Mouse (Mus musculus) gastrocnemius, adult 8-10 months (tissue): Measurements from ENCODE around the gene Nfx1. TPM values are rescaled to one million over a fixed set of nuclear protein-coding genes. Genes with fewer than 3 reads are reported as not detected.

Experiments used
- DNase-seq, 2 experiments: peaks; one replicate each; pipeline ENCODE4 v3.0.0; 2022; ENCODE audit warnings: low spot score in 2 of 2
- total RNA-seq, 4 experiments: library from RNA; stranded (reverse); gene quantifications; 2 replicates each; pipeline ENCODE4 v1.2.4; 2022

Nfx1 gene
- total RNA-seq, 4 experiments from 2014 or later = 19.9 to 22.8 (median 22.3) TPM

DNA sequence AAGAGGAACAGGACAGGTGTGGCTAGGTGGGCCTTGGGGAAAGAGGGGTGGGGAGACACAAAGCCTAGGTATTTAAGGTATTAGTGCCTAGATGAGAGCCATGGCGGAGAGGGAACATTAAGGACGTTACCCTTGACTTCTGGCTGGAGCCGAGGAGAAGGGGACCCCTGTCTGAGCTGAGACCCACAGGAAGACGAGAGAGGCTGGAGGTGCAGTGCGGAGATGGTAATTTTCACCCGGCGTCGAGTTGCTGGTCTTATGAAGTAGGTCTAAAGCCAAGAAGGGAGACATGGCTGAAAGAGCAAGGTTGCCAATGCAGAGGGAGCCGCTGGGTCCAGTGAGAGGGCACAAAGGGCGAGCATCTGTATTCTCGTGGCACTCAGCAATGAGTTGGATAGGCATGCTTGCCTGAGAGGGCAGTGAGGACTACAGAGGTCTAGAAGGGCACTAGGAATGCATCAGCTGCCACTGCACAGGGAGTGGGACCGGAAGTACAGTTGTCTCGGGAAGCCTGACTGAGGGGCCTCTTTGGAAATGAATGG, 75.6 kb downstream of the Nfx1 start:
- DNase-seq = no peak

DNA sequence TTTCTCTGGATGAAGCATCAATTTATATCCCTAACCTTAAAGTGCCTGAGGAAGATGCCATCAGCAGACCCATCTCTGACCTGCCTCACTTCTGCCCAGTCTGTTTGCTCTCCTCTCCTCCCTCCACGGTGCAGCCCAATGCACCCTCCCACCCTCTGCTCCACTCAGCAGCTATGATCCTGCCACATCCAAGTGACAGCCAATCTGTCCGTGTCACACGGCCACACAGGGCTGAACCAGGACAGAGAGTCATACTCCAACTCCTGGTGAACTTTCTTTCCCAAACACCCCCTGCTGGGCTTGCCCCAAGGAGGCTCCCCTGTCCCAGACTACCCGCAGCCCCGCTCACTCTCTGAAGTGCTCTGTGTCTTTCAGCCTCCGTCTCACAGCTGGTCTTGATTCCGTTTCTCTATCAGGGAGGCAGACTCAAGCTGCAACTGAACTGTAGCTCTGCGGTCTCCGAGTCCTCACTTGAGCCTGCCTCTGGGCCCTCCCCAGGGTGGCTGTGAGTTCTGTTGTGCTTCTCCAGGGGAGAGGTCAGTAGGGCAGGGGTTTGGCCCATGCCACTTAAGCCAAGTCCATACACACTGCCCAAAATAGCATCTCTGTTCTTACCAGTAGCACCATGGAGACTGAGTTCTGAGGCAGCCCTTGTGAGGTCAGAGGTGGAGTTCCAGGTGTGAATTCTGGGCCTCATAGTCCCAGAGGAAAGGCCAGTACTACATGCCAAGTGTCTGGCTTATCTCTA, 77.0 kb downstream of the Nfx1 start, which contains the start of gene Aqp7:
TSS of gene Aqp7 (minus strand) at position 616 of the 748 bp plus-strand sequence.
- DNase-seq = no peak

DNA sequence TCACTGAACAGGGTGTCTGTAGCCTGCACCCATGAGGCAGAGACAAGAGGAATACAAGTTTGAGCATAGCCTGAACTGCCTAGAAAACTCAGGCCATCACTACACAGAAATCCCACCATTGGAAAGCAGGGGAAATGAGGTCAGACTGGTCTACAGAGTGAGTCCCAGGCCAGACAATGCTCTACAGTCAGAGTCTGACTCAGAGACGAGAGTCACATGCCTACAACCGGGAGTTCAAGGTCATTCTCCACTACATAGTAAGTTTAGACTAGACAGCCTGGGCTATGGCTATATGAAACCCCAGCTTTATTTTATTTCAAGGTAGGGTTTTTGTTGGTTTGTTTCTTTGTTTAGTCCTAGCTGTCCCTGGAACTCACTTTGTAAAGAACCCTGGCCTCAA, 78.2 kb downstream of the Nfx1 start:
- no peak for DNase-seq

DNA sequence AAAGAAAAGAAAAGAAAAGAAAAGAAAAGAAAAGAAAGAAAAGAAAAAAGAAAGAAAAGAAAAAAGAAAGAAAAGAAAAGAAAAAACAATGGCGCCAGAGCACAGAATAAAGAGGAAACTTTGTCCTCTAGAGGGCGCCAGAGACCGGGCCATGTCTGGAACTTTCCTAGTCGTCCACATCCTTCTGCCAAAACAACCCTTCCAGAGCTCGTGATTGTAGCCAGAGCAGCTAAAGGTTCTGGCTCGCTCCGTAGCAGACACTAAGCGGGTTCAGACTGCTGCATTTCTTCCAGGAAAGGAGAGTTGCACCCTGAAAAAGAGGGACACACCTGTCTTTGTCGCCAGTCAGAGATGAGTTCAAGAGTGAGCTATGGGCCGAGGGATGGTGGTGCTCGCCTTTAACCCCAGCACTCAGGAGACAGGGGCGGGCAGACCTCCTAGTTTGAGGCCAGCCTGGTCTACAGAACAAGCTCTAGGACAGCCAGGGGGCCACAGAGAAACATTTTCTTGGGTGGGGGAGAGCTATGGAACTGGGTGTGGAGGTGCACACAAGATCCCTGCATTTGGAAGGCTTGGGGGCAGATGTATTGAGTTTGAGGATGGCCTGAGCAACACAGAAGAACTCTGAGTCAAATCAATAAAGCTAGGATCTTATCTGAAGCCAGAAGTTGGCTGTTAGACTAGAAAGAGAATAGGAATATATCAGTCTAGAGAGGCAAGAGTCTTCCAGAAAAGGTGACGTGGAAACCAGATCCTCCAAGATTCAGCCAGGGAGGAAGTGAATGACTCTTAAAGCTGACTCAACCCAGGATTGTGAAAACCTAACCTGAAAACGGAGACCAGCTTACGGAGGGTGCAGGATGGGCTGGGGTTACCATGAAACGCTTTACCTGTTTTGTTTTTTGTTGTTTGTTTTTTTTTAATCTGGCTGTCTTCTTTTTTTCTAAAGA, 80.3 kb downstream of the Nfx1 start:
- DNase-seq = peak; percentile 43 to 64

DNA sequence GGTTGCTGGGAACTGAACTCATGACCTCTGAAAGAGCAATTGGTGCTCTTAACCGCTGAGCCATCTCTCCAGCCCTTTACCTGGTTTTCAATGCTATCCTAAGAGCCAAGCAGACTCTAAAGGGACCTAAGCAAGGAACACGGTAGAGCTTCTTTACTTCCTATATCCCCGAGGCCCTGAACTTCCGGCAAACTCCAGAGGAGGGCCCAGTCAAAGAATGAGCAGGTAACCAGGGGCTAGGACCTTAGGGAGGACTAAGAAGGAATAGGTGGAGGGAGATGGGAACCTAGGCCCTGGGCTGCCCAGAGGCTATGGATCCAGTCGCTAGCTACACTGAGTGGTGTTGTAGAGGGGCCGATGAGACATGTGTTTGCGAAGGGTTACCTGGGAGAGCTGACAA, 81.1 kb downstream of the Nfx1 start:
- no peak for DNase-seq

DNA sequence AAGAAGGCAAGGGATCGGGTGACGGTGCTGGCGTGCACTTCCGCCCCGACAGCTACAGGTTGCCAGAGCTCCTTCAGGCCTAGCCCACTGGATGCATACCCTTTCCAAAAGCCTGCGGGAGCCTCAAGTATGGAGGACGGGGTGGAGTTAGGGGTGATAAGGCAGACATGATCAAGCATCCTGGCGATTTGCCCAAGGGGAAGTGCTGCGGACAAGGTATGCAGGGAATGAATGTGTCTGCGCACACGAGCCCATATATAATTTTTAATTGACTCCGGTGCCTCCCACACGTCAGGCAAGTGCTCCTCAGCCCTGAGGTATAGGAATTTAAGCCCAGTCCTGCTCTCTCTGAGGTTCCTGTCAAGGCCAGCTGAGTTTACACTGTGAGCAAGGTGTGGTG, 84.4 kb downstream of the Nfx1 start:
- DNase-seq = no peak

DNA sequence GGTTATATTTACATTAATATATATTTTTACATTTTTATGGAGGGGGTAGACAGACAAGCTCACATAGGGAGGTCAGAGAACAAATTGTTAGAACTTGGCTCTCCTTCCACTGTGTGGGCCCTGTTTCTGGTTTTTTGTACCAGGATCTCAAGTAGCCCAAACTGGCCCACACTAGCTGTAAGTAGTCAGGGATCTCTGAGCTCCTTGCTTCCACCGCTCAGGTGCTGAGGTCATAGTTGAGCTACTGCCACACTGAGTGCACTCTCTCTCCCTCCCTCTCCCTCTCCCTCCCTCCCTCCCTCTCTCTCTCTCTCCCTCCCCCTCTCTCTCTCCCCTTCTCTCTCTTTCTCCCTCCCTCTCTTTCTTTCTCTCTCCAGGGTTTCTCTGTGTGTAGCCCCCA, 85.5 kb downstream of the Nfx1 start:
- DNase-seq = no peak

DNA sequence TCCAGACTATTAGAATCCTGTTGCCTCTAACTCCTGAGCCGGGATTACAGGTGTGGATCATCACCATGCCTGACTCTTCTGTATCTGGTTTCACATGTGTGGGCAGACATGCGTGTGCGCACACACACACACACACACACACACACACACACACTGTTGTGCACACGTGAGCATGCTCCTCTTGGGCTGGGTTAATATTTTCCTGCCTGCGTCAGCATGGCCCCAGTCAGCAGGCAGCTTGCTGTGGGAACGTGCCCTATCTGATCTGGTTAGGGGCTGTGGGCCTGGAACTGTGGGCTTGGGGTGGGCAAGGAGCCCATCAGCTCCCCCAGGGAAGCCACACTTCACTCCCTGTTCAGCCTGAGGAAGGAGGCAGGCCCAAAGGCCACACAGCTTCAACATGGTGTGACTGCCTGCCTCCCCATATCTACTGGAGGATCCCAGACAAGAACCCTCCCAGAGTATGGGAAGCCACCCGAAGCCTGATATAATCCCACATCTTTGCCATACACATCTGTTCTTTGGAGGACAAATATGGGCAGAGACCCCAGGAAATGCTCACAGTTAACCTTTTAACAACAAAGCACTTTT, 86.1 kb downstream of the Nfx1 start:
- no peak for DNase-seq

DNA sequence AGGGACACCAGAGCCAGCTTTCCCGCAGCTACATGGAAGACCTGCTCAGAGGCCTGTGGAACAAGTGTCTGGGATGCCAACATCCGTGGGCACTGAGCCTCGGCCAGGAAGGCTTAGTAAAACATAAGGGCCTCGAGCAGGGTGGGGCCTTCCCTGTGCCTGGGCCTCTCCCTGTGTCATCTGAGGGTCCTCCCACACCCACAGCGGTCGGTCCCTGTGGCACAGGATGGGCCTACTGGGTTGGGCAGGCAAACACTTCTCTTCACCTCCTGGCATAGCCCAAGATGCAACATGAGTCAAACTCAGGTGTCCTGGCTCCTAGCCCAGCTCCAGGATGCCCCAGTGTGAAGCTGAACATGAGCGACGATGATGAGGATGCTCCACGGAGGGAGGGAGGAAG, 86.7 kb downstream of the Nfx1 start:
- DNase-seq = no peak

DNA sequence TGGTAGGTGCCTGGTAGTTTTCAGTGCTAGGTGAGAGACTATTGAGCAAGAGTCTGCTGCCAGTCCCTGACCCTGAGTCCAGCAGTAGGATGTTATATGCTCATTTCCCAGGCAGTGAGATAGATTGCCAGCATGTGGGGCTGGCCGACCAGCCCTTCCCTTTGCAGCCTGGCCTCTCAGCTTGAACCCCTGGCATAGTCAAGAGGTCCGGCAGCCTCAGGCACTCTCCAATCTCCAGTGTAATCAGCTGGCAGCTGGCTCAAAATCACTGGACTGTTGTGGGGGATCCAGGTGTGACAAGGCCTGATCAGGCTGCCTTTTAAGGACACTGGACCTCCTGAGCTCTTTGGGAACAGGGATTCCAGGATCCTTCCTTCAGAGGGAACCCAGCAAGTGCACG, 92.6 kb downstream of the Nfx1 start:
- DNase-seq = no peak

DNA sequence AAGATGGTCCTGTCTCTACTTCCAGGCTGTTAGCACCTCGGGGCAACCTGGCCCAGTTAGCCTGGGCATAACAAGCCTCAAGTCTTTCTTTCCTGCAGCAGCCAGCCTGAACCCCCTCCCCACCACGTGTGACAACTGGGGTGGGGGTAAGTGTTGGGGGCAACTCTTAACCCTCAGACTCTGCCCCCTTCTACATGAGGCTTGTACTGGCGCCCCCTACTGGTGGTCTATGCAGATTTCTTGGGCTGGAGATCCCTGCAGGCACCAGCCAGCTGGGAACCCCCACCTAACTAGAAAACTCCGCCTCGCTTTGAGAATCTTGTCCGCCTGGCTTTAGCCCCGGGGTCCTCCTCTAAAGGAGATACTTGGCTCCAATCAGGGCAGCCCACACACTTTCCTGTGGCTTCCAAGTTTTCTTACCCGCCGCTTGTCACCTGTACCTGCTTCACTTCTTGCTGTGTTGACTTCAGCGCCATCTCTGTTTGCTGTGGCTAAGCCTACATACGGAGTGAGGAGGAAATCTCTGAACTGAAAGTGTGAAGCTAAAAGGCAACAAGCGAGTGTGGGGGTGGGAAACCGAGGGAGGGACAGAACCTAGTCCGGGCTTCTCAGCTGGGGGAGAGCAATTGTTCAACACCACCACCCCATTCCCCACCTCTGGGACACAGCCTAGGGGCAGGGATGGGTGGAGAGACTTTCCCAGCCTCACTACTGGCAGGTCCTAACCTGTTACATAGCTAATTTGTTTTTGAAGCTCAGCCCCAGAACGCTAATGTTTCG, 93.4 kb downstream of the Nfx1 start:
- no peak for DNase-seq

DNA sequence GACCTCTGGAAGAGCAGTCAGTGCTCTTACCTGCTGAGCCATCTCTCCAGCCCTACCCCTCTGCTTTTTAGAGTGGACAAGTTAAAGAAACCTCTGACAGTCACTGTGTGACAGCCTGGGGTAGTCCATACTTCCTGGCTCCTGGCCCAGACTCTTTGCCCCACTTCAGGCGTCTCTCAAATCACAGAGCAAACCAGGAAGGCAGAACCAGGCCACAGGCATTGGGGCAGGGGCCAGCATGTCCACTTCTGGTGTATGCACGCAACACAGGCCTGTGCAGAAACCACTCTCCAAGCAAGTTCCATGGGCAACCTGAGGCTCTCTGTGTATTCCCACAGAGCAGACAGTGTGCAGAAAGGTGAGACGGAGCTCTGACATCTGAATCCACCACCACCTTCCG, 94.5 kb downstream of the Nfx1 start:
- no peak for DNase-seq

DNA sequence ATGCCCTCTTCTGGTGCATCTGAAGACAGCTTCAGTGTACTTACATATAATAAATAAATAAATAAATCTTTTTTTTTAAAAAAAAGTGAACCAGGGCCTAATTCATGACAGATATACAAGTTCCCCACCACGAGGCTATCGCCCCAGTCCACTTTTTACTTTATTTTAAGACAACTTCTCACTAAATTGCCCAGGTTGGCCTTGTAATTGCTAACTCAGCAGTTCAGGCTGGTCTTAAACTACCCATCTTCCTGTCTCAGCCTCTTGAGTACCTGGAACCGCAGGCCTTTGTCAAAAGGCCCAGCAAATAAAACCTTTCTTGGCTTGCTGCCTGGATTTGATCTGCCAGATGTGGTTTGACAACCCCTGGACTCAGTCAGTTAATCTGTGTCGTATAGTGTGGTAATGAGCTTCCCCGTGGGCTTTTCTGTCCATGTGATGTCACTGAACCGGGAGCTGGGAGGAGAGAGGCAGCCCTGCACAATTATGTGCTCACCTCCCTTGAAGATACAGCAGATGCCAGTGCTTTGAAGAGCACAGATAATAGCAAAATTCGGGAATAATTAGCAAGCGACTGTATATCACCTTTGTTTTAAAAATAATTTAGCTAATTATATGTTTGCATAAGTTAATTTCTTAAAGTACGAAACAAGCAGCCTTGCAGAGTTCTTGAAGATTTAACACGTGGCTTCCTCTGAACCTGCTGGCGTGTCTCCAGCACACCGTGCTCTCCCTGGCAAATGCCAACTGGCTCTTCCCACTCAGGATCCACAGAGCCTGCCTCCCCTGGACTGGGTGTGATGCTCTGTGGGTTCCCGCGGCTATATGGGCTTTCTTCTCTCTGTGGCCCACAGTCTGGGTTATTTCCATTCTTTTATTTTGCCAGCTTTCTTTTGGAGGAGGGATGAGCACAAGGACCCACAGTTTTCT, 101.1 kb downstream of the Nfx1 start:
- no peak for DNase-seq

DNA sequence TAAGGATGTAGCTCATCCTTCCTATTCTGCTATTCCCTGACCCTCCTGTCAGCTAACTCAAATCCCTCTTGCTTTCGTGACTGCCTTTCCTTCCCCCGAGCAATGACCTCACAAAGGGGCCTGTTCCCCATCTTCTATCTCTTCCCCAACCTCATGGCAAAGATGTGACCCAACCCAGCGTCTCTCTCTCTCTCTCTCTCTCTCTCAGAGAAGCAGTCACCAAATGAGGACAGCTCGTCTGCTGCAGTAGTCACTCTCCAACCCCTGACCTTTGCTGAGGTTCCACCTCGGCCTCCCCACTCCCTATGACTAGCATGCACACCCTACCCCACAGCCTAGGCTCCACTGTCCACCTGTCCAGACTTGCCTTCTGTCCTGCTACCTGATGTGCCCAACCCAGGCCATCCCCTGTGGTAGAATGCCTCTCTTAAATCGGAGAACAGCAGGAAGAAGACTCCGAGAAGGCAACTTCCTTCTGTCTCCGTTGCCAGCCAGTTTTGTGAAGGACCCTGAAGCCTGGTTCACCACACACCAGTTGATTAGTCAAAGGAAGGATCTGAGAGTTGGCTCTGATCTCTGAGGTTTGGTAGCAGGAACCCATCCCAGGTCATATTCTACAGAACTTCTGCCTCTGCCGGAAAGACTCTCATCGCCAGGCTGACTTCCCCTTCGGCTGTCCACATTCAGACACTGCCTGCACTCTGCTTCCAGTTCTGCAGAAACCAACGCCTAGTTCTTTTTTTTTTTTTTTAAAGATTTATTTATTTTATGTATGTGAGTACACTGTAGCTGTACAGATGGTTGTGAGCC, 102.5 kb downstream of the Nfx1 start:
- DNase-seq = no peak

DNA sequence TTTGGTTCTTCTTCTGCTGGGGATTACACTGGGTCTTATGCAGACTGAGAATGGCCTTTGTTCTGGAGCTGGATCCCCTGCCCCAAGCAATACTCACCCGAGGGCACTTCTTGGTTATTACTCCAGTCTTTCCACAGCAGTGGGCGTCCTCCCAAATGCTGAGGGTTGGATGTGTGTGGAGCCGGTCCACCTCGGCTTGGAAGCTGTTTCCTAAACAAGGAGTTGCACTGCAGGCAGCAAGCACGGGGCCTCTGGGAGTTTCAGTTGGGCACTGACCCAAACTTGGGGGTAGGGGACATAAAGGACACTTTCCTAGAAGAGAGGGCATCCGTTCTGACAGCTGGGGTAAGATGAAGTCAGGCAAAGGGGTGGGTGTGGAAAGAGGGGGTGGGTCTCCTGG, 103.8 kb downstream of the Nfx1 start:
- no peak for DNase-seq
